Mouse (Mus musculus): Measurements from ENCODE around the gene Map3k1. TPM values are rescaled to one million over a fixed set of nuclear protein-coding genes. Genes with fewer than 3 reads are reported as not detected.

Map3k1 gene
- polyA plus RNA-seq (2015; fragmentation: Nextera tagmentation; extraction: Ambion mirVana), result 12.5 and 12.8 TPM in 2 replicates

DNA sequence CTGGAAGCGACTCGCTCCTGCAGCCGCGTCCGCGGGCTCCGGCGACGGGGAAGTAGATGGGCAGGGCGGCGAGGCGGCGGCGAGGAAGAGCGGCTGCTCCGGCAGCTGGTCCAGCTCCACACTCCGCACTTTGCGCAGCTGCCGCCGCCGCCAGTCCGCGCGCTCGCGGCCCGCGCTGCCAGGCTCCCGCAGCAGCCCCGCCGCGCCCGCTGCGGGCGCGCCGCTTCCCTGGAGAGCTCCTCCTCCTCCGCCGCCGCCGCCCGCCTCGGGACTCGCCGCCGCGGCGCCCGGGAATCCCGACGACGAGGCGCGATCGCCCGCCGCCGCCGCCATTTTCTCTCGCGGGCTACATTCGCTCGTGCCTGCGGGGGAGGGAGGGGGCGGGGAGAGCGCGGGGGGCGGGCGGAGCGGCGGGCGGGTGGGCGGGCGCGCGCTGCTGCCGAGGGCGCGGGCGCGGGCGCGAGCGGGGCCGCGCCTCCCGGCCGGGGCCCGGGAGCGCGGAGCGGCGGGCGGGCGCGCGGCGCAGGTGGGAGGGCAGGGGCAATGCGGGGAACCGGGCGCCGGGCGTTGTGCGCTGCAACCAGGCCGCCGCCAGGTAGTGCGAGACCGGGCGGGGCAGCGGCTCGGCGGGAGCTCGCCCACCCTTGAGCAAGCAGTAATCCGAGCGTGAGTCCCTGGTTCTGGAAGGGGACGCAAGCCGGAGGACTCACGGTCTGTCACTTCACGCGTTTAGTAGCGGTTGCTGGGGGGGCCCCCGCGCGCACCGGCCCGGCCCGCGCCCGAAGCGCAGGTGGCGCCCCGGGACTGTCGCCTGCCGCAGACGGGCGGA lies at the start of gene Map3k1:
Gene Map3k1 (minus strand): TSS at position 357 of the 829 bp plus-strand sequence.
- ATAC-seq (ENCODE audit: extremely low read depth, insufficient number of reproducible peaks, low FRiP score, low TSS enrichment), result peak; percentile 71
- H3K4me3 ChIP-seq, result peak within 1 kb of the TSS; percentile 91
- H3K36me3 ChIP-seq, result no peaks in the 10 kb centered on the region
- peak within 1 kb of the TSS; percentile 90 for H3K4me2 ChIP-seq
- H3K9ac ChIP-seq, result peak within 1 kb of the TSS; percentile 98
- peaks cover 38% of the 10 kb centered on the region for H3K4me1 ChIP-seq
- H3K27ac ChIP-seq (replicated peaks), result peak within 1 kb of the TSS; percentile 98
- H3K9me3 ChIP-seq, result no peaks in the 10 kb centered on the region
- no peaks in the 10 kb centered on the region for H3K27me3 ChIP-seq (replicated peaks)
- WGBS, result under 1% methylated on average over 73 of the region's 136 CpGs

DNA sequence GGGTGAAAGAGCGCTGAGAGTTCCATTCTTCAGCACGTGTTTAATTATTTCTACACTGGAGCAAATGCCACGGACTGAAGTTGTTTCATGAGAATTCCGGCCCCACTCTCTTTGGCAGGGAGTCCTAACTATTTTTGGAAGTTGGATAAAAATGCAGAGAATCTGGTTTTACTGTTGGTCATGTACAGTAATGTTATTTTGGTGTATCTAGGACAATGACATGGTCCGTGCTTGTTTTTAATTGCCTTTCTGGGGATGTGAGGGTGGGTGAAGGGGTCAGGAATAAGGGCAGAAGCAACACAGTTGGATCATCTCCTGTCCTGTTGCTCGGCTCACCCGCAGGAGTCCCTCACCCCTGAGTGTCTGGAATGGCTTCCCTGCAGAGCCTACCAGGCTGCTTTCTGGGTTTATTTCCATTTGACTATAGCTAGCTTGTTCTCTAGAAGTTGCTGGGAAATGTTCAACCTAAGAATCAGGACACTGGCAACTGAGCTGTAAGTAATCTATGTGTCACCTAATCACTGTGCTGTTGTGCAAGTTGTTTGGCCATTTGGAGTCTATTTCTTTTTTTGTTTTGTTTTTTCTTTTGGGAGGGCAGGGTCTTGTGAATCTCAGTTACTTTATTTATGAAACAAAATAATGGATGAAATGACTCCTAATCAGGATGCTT lies 48.1 kb upstream of the Map3k1 start:
- H3K9ac ChIP-seq, result no peak overlapping the region
- no peak overlapping the region for H3K4me2 ChIP-seq
- peak overlapping the region; percentile 59 for H3K27ac ChIP-seq (replicated peaks)
- no peaks in the 10 kb centered on the region for H3K27me3 ChIP-seq (replicated peaks)
- no peak overlapping the region for H3K4me3 ChIP-seq
- no peaks in the 10 kb centered on the region for H3K9me3 ChIP-seq
- WGBS, result 64% methylated on average over 7 of the region's 7 CpGs
- ATAC-seq (ENCODE audit: extremely low read depth, insufficient number of reproducible peaks, low FRiP score, low TSS enrichment), result no peak
- no peaks in the 10 kb centered on the region for H3K36me3 ChIP-seq
- H3K4me1 ChIP-seq, result no peaks in the 10 kb centered on the region

DNA sequence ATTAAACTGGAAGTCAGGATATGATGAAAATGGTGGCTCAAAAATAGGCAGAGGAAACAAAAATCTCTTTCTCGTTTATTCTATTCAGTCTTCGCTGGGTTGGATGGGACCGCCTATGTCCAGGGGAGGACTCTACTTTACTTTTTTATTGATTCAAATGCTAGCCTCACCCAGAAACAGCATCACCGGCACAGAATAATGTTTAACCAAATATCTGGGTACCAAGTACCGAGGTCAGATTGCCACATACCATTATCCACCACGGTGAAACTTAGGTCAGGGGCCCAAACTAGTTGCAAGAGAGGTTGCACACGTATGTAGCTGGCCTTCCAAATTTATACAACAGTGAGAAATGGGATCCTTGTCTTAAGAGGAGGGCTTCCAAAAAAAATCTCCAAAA lies 47.4 kb upstream of the Map3k1 start:
- Histone ChIP-seq H3K27ac (replicated peaks) (no peak overlapping the region), H3K4me1 (no peaks in the 10 kb centered on the region), H3K4me2 (no peak overlapping the region), H3K27me3 (replicated peaks) (no peaks in the 10 kb centered on the region), H3K36me3 (no peaks in the 10 kb centered on the region), H3K4me3 (no peak overlapping the region), H3K9ac (no peak overlapping the region), H3K9me3 (no peaks in the 10 kb centered on the region)
- WGBS, result 83% methylated on average over 7 of the region's 7 CpGs
- ATAC-seq (ENCODE audit: extremely low read depth, insufficient number of reproducible peaks, low FRiP score, low TSS enrichment), result no peak

DNA sequence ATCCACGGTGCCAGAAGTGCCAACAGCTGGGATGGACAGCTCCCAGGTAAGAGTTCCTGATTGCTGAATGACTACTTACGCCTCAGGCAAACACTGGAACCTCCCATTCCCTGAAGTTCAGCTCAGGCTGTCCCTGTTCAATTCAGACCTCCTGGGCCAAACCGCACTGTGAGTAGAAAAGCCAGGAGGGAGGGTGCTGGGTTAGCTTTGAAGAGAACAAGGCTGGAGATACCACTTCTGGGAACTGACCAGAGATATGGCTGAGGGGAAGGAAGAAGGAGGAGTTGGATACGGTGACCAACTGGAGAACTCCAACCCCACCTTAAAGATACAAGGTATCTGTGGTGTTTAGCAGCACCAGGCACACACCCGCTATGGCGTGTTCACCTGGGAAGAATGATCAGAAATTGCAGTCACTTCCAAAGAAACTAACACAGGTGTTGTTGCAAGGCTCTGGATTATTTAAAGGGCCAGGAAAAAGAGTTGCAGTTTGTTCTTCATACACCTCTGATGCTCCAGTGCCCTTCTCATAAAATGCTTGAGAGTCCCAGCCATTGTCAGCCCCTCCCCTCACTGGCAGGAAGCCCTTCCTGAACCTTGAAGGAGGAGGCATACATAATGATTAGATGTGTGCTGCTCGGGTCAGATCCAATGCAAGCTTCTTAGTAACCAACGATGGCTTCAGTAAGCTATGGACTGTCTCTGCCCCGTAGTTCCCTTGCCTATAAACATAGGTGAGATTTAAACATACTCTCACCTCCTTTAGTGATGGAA lies 43.8 kb upstream of the Map3k1 start:
- Histone ChIP-seq H3K4me1 (no peaks in the 10 kb centered on the region), H3K9me3 (no peaks in the 10 kb centered on the region), H3K9ac (no peak overlapping the region), H3K4me3 (no peak overlapping the region), H3K4me2 (no peak overlapping the region), H3K27me3 (replicated peaks) (no peaks in the 10 kb centered on the region), H3K27ac (replicated peaks) (no peak overlapping the region), H3K36me3 (no peaks in the 10 kb centered on the region)
- ATAC-seq (ENCODE audit: extremely low read depth, insufficient number of reproducible peaks, low FRiP score, low TSS enrichment), result no peak
- 72% methylated on average over 9 of the region's 9 CpGs for WGBS

DNA sequence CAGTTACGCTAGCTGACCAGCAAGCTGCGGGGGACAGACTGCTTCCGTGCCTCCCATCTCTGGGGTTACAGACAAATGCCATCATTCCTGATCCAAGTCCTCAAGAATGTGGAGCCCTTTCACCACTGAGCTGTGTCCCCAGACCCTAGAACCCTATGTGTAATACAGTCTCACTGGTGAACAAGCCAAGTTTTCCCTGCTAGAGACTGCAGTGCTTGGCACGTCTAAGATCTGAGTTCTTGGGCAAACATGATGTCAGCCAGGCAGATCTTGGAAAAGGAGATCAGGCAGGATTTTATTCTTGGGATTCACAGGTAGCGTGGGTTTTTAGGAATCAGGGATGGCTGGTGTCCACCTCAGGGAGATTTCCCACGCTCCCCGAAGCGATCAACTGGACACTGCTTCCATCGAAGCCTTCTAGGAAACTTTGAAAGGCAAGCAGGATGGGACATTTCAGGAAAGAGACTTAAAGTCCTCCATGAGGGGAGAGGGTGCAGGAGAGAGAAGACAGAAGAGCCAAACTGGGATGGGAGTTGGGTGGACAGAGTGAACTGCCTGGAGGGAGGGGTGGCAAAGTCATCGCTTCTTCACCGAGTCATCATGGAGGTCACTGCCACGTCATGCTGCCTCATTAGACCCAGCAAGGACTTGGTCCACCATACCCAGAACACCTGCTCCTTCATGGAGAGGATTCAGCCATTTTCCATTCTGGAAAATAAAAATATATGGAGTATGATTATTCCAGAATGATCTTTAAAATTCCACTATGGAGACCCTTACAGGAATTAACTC lies 41.4 kb upstream of the Map3k1 start:
- WGBS, result 86% methylated on average over 12 of the region's 12 CpGs
- H3K4me2 ChIP-seq, result no peak overlapping the region
- H3K9me3 ChIP-seq, result no peaks in the 10 kb centered on the region
- ATAC-seq (ENCODE audit: extremely low read depth, insufficient number of reproducible peaks, low FRiP score, low TSS enrichment), result no peak
- no peaks in the 10 kb centered on the region for H3K27me3 ChIP-seq (replicated peaks)
- H3K4me3 ChIP-seq, result no peak overlapping the region
- no peaks in the 10 kb centered on the region for H3K36me3 ChIP-seq
- no peak overlapping the region for H3K9ac ChIP-seq
- H3K4me1 ChIP-seq, result peaks cover 3% of the 10 kb centered on the region; the same call in 1 of the 2 replicates
- H3K27ac ChIP-seq (replicated peaks), result no peak overlapping the region

DNA sequence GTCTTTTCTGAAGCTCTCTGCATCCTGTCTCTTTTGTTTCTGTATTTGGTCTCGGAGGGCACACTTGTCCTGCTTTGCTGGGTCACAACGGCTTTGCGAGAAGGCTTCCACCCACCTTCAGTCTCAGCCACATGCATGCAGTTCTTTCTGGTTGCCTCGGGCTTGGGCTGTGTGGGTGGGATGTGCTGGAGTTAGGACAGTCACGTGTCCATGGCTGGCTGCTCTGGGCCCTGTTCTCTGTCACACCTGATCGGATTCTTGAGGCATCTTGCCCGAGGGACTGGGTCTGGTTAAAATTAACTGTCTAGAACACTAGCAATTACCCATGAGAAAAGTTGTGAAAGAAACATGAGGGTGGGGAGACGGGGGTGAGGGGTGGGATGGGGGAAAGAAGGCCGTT lies 36.7 kb upstream of the Map3k1 start:
- no peak for ATAC-seq (ENCODE audit: extremely low read depth, insufficient number of reproducible peaks, low FRiP score, low TSS enrichment)
- no peak overlapping the region for H3K4me3 ChIP-seq
- no peak overlapping the region for H3K27ac ChIP-seq (replicated peaks)
- no peaks in the 10 kb centered on the region for H3K9me3 ChIP-seq
- 0 out of 2 replicates have a peak overlapping the region, but pooled peaks have one; percentile 5 for H3K9ac ChIP-seq
- peaks cover 3% of the 10 kb centered on the region; the same call in 1 of the 2 replicates for H3K4me1 ChIP-seq
- H3K36me3 ChIP-seq, result no peaks in the 10 kb centered on the region
- 43% methylated on average over 9 of the region's 9 CpGs for WGBS
- no peak overlapping the region for H3K4me2 ChIP-seq
- H3K27me3 ChIP-seq (replicated peaks), result no peaks in the 10 kb centered on the region

DNA sequence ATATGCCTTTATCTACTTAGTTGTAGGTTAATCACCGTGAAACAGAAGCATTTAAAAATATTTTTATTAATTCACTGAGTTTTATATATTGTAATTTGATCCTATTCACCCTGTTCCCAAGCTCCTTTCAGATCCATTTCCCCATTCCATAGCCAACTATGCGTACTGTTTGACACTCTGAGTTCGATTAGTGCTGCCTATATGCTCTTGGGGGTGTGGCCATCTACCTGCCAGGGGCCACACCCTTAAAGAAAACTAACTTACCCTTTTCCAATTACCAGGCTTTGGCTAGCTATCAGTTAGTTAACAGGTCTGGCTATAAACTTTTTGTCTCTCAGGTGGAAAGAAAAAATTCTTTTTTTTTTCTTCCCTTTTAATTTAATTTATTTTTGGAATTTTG lies 35.5 kb upstream of the Map3k1 start:
- no peaks in the 10 kb centered on the region for H3K27me3 ChIP-seq (replicated peaks)
- no peaks in the 10 kb centered on the region for H3K9me3 ChIP-seq
- H3K4me3 ChIP-seq, result no peak overlapping the region
- no peak overlapping the region for H3K27ac ChIP-seq (replicated peaks)
- 82% methylated on average over 3 of the region's 3 CpGs for WGBS
- no peaks in the 10 kb centered on the region for H3K36me3 ChIP-seq
- no peak for ATAC-seq (ENCODE audit: extremely low read depth, insufficient number of reproducible peaks, low FRiP score, low TSS enrichment)
- H3K9ac ChIP-seq, result no peak overlapping the region
- no peak overlapping the region for H3K4me2 ChIP-seq
- H3K4me1 ChIP-seq, result peaks cover 3% of the 10 kb centered on the region; the same call in 1 of the 2 replicates

DNA sequence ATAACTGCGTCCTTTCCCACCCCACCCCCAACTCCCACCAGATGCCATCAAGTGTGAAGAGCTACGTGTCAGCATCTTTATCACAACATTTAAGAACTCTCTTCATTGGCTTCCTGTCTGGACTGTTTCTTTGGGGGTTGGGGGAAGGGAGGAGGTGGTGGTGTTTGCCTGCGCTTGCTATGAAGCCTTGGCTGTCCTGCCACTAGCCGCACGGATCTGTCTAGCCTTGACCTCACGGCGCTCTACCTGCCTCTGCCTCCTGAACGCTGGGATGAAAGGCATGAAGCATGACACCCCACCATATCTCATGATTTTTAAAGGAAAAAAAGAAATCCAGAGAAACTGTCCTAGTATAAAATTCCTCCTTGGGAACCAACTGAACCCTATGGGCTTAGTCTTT lies 27.0 kb upstream of the Map3k1 start:
- Histone ChIP-seq H3K36me3 (no peaks in the 10 kb centered on the region), H3K27me3 (replicated peaks) (no peaks in the 10 kb centered on the region), H3K4me2 (no peak overlapping the region), H3K9ac (no peak overlapping the region), H3K4me3 (no peak overlapping the region), H3K27ac (replicated peaks) (no peak overlapping the region), H3K9me3 (no peaks in the 10 kb centered on the region), H3K4me1 (peaks cover 4% of the 10 kb centered on the region; the same call in 1 of the 2 replicates)
- WGBS, result 28% methylated on average over 8 of the region's 8 CpGs
- no peak for ATAC-seq (ENCODE audit: extremely low read depth, insufficient number of reproducible peaks, low FRiP score, low TSS enrichment)

DNA sequence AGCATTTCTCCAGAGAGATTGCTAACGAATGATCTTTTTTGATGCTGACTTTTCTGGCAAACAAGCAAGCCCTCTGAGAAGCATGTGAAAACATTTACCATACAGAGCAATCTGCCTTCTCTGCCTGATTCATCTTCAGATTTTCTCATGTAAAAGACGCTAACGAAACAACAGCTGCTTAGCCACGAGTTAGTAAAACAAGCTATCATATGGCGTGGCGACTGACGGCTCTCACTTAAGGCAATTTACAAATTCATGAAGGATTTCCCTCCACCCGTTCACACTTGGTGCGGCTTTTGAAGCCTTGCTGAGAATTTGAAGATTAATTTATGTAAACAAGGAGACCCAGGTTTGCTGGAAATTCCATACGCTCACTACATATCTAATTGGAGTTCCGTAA lies 25.8 kb upstream of the Map3k1 start:
- H3K4me3 ChIP-seq, result no peak overlapping the region
- no peaks in the 10 kb centered on the region for H3K27me3 ChIP-seq (replicated peaks)
- H3K36me3 ChIP-seq, result no peaks in the 10 kb centered on the region
- H3K9ac ChIP-seq, result no peak overlapping the region
- no peak overlapping the region for H3K27ac ChIP-seq (replicated peaks)
- H3K4me2 ChIP-seq, result no peak overlapping the region
- WGBS, result 61% methylated on average over 11 of the region's 11 CpGs
- ATAC-seq (ENCODE audit: extremely low read depth, insufficient number of reproducible peaks, low FRiP score, low TSS enrichment), result no peak
- H3K9me3 ChIP-seq, result no peaks in the 10 kb centered on the region
- peaks cover 4% of the 10 kb centered on the region; the same call in 1 of the 2 replicates for H3K4me1 ChIP-seq

DNA sequence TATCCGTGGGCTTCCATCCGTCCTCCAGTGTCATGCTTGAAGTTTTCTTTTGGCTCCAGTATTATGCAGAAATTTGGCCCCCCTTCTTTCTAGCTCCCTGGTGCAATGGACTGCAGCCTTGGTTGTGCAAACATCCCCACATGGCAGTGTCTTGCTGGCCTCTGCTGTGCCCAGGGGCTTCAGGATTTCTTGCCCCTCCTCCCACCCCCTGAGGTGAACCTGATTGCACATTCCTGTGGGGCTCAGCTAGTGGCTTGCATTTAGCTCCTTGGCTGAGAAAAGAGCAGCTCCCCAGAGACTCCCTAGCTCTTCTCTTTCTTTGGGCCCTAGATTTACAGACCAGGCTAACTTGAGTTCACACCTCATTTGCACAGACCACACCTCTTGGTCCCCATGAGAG lies 20.7 kb upstream of the Map3k1 start:
- WGBS, result 52% methylated on average over 2 of the region's 2 CpGs
- no peak overlapping the region for H3K4me3 ChIP-seq
- no peaks in the 10 kb centered on the region for H3K36me3 ChIP-seq
- H3K4me1 ChIP-seq, result no peaks in the 10 kb centered on the region
- no peaks in the 10 kb centered on the region for H3K27me3 ChIP-seq (replicated peaks)
- ATAC-seq (ENCODE audit: extremely low read depth, insufficient number of reproducible peaks, low FRiP score, low TSS enrichment), result no peak
- H3K4me2 ChIP-seq, result no peak overlapping the region
- no peak overlapping the region for H3K27ac ChIP-seq (replicated peaks)
- no peak overlapping the region for H3K9ac ChIP-seq
- H3K9me3 ChIP-seq, result no peaks in the 10 kb centered on the region
